Mouse (Mus musculus) frontal cortex, postnatal 14 days (tissue): ENCODE measurements around the gene Pold4.

ENCODE experiments used
- DNase-seq, 2 experiments: peaks; one replicate each; pipeline ENCODE4 v3.0.0; 2022; ENCODE audit warnings: low spot score in 2 of 2

Gene Pold4

DNA sequence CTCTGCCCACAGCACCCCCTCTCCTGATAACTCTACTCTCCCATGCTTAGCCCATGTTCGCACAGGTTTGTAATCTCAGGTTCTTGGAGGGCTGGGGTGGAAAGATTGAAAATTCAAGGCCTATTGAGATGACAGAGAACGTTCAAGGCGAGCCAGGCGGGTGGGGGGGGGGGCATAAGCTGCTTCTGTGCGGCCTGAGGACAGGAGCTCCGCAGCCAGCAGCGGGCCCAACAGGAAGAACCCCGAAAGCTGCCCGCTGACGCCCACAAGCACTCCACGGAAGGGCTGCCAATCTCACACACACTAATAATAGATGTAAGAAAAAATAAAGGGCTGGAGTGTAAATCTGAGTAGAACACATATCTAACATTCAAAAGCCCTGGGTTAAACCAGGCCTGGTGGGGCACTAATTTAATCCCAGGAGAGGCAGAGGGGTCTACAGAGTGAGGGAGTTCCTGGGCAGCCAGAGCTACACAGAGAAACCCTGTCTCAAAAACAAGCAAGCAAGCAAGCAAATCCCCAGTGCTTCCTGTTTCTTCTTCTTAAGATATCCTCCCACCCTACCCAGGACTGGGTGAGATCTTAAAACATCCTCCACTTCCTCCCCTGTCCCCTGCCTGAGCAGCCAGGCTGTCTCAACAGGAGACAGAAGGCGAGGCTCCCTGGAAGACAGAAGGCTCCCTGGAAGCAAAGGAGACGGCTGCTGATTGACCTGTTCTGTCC is 27.9 kb upstream of the Pold4 start:
- DNase-seq, result no peak

- no peak for DNase-seq
These were observed 26.8 kb upstream of the Pold4 start for GRCm38 (mm10) chr19:4204889-4205288.

DNA sequence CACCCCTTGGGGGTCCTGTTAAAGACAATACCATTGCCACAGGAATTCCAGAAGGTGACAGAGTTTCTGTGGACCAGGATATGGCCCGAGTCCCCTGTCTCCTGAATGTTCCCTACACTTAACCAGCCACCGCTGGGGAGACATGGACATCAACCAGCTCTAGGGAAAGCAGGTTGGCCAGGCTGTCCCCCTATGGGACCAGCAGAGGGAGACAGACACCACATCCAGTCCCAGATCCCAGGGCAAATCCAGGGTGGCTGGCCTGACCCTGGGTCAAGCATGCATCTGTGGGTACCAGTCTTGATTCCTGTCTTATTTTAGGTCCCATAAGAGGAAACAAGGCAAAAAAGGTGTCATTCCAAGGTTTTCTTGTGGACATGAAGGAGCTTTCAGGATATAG is 24.7 kb upstream of the Pold4 start:
- DNase-seq, result peak in 1 of 2 experiments; percentile 49

- DNase-seq, result no peak
These were observed 23.1 kb upstream of the Pold4 start for GRCm38 (mm10) chr19:4208563-4208962.

GRCm38 (mm10) chr19:4211891-4212588 is 19.7 kb upstream of the Pold4 start:
- no peak for DNase-seq

GRCm38 (mm10) chr19:4213524-4213974 is 18.1 kb upstream of the Pold4 start:
- no peak for DNase-seq

DNA sequence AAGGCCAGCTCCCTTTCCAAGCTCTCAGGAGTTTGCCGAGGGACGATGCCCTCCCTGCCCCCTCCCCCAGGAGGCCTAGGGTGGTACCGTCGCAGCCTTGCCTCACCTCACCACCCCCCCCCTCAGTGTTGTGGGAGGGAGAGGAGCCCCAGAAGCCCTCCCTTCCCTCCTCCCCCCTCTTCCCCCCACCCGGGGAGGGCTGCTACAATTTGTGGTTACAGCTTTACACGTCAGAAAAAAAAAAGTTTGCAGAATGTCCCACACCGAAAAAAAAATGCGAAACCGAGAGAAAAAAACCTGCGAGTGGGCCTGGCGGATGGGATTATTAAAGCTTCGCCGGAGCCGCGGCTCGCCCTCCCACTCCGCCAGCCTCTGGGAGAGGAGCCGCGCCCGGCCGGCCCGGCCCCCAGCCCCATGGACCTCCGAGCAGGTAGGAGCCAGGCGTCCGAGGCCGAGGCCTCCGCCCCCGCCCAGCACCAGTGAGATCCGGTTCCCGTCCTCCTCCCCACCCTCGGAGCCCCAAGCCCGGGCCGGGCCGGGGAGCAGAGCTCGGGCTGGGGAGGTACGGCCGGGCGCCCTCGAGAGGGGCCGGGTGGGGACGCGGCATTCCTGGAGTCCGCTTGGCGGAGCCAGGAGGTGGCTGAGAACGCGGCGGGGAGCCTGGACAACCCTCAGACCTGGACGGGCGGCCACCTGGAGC is 17.5 kb upstream of the Pold4 start, which contains the start of the genes Clcf1 and AC109138.7:
TSS of gene Clcf1 (plus strand) at position 168 of the 700 bp plus-strand sequence.
TSS of gene AC109138.7 (plus strand) at position 287 of the 700 bp plus-strand sequence.
- DNase-seq, result no peak

GRCm38 (mm10) chr19:4214771-4215450 is 16.8 kb upstream of the Pold4 start:
- no peak for DNase-seq

GRCm38 (mm10) chr19:4215451-4215840 is 16.3 kb upstream of the Pold4 start:
- DNase-seq, result no peak

DNA sequence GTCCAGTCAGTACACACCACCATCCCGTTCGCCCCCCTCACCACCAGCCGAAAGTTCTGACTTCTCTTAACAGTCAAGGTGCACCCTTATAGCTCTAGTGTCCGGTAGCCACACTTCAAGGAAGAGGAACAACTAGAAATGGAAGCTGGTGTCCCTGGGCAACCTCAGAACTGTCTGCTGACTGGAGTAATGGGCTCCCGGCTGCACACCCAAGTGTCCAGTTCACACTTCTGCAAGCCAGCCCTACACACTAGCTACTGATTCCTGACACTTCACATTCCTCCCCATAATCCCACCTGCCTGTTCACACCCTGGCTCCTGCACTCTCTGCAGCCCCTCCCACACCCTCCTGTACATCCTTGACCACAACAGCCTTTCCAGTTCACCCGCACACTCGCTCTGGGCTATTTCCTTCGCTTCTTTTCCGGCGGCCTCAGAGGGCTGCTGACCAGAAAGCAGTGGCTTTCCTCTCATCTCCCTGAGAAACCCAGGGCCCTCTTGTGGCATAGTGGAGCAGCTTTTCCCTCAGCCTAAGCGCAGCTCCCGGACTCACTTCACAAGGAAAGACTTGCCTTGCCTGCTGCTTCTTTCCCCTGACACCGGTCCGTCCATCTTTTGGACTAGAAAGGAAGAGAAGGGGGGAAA is 15.5 kb upstream of the Pold4 start:
- no peak for DNase-seq

DNA sequence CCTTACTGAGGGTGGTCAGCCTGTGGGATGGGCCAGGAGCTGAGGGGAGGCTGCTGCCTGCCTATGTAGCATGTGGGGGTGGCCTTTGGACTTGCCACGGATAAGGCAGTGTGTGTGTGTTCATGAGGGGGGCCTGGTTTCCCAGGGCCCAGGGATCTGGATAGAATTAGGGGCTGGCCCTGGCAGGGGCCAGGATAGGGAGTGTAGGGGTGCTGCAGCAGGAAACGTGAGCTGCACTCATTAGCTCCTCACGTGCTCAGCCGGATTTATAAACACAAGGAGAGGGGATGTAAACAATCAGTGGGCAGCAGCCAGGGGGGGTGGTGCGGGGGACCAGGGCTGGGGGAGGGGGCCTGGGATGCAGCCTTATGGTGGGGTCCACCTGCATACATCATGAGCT is 14.6 kb upstream of the Pold4 start:
- DNase-seq, result no peak

DNA sequence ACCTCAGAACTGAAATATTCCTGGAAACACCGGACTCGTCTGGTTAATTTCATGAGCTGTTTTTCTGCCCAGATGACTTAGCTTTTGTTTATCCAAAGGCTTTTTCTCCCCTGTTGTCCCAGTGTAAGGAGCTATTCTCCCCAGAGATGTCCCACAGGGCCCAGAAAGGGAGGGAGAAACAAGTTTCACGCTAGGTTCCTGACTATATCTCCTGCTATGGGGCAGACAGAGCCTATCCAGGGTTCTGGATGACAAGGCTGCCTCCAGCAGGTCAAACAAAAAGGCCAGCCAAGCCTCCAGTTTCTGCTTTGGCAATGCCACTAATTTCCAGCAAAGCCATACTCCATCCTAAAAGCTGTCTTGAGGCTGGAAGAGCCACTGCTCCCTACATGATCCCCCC is 13.8 kb upstream of the Pold4 start:
- DNase-seq, result no peak

- no peak for DNase-seq
These were observed 13.4 kb upstream of the Pold4 start for GRCm38 (mm10) chr19:4218293-4218692.

GRCm38 (mm10) chr19:4218784-4219183 is 12.9 kb upstream of the Pold4 start:
- no peak for DNase-seq

- DNase-seq, result no peak
These were observed 11.8 kb upstream of the Pold4 start for GRCm38 (mm10) chr19:4219943-4220342.

GRCm38 (mm10) chr19:4220416-4220815 is 11.3 kb upstream of the Pold4 start:
- DNase-seq, result no peak

DNA sequence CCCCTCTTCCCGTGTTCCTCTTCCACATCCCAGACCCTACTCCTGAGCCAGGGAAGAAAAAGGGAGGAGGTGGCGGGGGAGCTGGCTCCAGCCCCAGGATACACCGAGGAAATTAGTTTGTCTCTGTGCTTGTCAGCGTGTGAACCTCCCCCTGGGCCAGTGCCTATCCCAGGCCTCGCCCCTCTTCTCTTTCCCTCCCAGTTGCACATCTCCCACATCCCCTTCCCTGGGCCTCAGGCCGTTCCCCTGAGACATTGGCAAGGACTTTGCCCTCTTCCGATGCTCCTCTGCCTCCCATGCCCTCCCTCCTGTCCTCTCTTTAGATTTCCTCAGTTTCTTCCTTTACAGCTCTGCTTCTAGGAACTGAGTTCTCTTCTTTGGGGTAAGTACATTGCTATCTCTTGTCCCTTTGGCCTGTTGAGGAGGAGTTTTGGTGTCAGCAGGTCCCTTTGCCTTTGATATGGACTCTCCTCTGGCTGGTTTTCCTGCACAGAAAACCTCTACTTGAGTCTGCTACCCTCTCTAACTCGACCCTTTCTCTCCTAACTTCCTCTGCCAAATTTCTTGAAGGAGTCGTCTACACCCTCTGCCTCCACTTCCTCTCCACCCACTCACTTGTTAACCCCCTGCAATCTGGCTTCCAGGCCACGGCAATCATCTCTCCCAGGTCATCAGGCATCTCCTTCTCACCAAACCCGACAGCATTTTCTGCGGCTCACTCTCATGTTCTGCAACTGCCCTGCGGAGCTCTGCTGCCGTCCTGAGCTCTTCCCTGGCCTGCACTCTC is 10.5 kb upstream of the Pold4 start:
- no peak for DNase-seq

DNA sequence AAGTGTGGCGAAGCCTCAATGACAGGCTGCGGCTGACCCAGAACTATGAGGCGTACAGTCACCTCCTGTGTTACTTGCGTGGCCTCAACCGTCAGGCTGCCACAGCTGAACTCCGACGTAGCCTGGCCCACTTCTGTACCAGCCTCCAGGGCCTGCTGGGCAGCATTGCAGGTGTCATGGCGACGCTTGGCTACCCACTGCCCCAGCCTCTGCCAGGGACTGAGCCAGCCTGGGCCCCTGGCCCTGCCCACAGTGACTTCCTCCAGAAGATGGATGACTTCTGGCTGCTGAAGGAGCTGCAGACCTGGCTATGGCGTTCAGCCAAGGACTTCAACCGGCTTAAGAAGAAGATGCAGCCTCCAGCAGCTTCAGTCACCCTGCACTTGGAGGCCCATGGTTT is 9.5 kb upstream of the Pold4 start:
- no peak for DNase-seq

DNA sequence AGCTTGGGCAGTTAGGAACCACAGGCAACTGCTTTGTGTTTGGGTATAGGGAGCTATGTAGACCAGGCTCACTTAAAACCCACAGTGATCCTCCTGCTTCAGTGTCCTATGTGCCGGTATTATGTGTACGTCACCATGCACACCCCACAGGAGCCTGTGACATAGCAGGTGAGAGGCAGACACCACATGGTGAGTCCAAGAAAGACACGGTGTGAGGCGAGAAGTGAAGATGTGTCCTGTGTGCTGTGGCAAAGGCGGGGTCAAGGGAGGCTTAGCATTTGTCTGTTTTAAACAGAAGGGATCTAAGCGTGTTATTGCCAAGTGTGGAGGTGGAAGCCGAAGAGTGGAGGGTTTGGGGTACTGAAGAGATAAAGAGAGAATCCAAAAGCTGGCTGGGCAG is 4.9 kb upstream of the Pold4 start:
- no peak for DNase-seq

DNA sequence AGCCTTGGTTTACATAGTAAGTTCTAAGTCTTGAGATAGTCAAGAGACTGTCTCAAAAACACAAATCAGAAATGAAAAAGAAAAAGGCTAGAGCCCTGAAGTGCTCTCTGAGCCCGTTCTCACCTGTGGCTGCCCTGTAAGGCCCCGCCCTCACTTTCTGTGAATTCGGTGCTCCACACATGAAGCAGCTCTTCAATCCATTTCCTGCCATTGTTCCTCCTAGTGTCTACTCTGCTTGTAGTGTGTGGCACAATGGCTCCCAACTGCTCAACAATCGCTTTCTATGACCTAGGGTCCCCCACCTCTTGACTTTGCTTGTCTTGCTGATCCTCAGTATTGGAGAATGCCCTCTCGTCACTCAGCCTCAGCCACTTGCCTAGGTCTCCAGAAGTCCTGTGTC is 4.3 kb upstream of the Pold4 start:
- no peak for DNase-seq
